Mouse (Mus musculus): Measurements from ENCODE around the gene Zbtb39. TPM values are rescaled to one million over a fixed set of nuclear protein-coding genes. Genes with fewer than 3 reads are reported as not detected.
A peak's percentile ranks its signal among the peaks of the same experiment; 100 is the strongest.

Gene Zbtb39
- polyA plus RNA-seq, 1 experiment from 2014 or later: 4.3 TPM

- Histone ChIP-seq H3K27me3 (ENCODE audit: low read depth, poor library complexity, severe bottlenecking) (peaks cover 4% of the 10 kb centered on the region), H3K4me1 (peaks cover 24% of the 10 kb centered on the region), H3K36me3 (peaks cover 38% of the 10 kb centered on the region), H3K9me3 (replicated peaks) (peaks cover 10% of the 10 kb centered on the region), H3K4me3 (peak overlapping the region; percentile 97), H3K27ac (replicated peaks) (peak overlapping the region; percentile 96)
- DNase-seq (ENCODE audit: low spot score): peak; percentile 62
- under 1% methylated on average over 54 of the region's 55 CpGs for WGBS
Observed at GRCm38 (mm10) chr10:127739661-127740161, 373 bp downstream of the Zbtb39 start.

- Histone ChIP-seq H3K36me3 (peaks cover 81% of the 10 kb centered on the region), H3K9me3 (replicated peaks) (peaks cover 10% of the 10 kb centered on the region), H3K27ac (replicated peaks) (no peak overlapping the region), H3K27me3 (ENCODE audit: low read depth, poor library complexity, severe bottlenecking) (peaks cover 1% of the 10 kb centered on the region; the same call in 1 of the 2 replicates), H3K4me1 (peaks cover 35% of the 10 kb centered on the region), H3K4me3 (no peak overlapping the region)
- peak; percentile 48 for DNase-seq (ENCODE audit: low spot score)
- WGBS: 66% methylated on average over 5 of the region's 5 CpGs
Observed at GRCm38 (mm10) chr10:127744661-127745060, 5.3 kb downstream of the Zbtb39 start.

GRCm38 (mm10) chr10:127745886-127746285, 6.5 kb downstream of the Zbtb39 start:
- Histone ChIP-seq H3K27ac (replicated peaks) (no peak overlapping the region), H3K27me3 (ENCODE audit: low read depth, poor library complexity, severe bottlenecking) (peaks cover 7% of the 10 kb centered on the region), H3K36me3 (peaks cover 81% of the 10 kb centered on the region), H3K4me3 (no peak overlapping the region), H3K4me1 (peaks cover 32% of the 10 kb centered on the region), H3K9me3 (replicated peaks) (peaks cover 10% of the 10 kb centered on the region)
- DNase-seq (ENCODE audit: low spot score): no peak
- 91% methylated on average over 5 of the region's 5 CpGs for WGBS

GRCm38 (mm10) chr10:127747254-127747653, 7.9 kb downstream of the Zbtb39 start:
- Histone ChIP-seq H3K4me1 (peaks cover 26% of the 10 kb centered on the region), H3K27me3 (ENCODE audit: low read depth, poor library complexity, severe bottlenecking) (peaks cover 7% of the 10 kb centered on the region), H3K9me3 (replicated peaks) (peaks cover 10% of the 10 kb centered on the region), H3K4me3 (no peak overlapping the region), H3K36me3 (peaks cover 68% of the 10 kb centered on the region), H3K27ac (replicated peaks) (no peak overlapping the region)
- no peak for DNase-seq (ENCODE audit: low spot score)
- 96% methylated on average over 8 of the region's 8 CpGs for WGBS

GRCm38 (mm10) chr10:127748847-127749612, 9.7 kb downstream of the Zbtb39 start:
- Histone ChIP-seq H3K9me3 (replicated peaks) (no peaks in the 10 kb centered on the region), H3K27me3 (ENCODE audit: low read depth, poor library complexity, severe bottlenecking) (peaks cover 7% of the 10 kb centered on the region), H3K4me1 (peaks cover 26% of the 10 kb centered on the region), H3K4me3 (no peak overlapping the region), H3K27ac (replicated peaks) (peak overlapping the region; percentile 28; the same call in 1 of the 2 replicates), H3K36me3 (peaks cover 50% of the 10 kb centered on the region)
- WGBS: 8% methylated on average over 7 of the region's 8 CpGs
- DNase-seq (ENCODE audit: low spot score): peak; percentile 22

DNA sequence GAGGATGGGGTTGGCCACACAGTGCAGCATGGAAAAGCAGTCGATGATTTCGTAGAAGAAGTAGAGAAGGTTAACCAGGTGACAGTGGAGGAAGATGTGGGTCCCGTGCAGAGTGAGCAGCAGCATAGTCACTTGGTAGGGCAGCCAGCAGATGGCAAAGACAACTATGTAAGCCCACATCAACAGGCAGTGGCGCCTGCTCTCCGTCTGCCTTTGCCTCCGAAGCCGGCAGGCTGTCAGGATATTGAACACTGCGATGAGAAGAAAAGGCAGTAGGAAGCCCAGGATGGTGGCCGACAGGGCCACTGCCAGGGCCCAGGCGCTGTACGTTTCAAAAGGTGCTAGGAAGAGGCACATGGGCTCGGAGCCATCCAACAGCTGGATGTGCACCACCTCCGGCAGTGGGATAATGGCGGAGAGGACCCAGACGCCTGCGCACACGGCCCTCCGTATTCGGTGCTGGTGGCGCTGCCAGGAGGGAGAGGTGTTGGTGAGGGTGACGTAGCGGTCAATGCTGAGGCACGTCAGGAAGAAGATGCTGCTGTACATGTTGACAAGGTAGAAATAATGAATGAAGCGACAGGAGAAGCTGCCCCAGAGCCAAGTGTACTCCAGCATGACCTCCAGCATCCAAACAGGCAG, 10.9 kb downstream of the Zbtb39 start:
- Histone ChIP-seq H3K4me1 (peaks cover 26% of the 10 kb centered on the region), H3K4me3 (peak overlapping the region; percentile 33), H3K27ac (replicated peaks) (peak overlapping the region; percentile 38), H3K27me3 (ENCODE audit: low read depth, poor library complexity, severe bottlenecking) (peaks cover 7% of the 10 kb centered on the region), H3K9me3 (replicated peaks) (no peaks in the 10 kb centered on the region), H3K36me3 (peaks cover 39% of the 10 kb centered on the region)
- DNase-seq (ENCODE audit: low spot score): no peak
- WGBS: 53% methylated on average over 24 of the region's 24 CpGs

DNA sequence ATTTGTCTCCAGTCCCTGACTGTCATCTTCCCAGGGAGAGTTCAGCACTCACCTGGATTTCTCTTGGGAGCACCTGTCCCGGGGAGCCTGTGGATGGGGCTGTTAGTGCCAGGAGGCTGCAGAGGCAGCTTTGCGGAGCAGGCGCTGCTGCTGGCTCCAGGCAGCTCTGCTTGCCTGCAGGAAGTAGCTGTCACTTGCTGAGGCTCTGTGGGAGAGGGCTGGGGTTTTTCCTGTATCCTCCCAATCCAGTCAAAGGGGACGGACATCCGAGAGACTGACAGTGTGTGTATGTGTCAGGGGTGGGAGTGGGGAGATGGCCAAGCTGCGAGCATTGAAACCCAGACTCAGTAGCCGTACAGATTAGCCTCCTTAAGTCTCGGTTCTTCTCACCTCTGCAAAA, 12.2 kb downstream of the Zbtb39 start, which contains the start of gene Gpr182:
Gene Gpr182 (minus strand): TSS at position 185 of the 400 bp plus-strand sequence.
- peaks cover 7% of the 10 kb centered on the region for H3K27me3 ChIP-seq (ENCODE audit: low read depth, poor library complexity, severe bottlenecking)
- WGBS: 61% methylated on average over 8 of the region's 8 CpGs
- H3K9me3 ChIP-seq (replicated peaks): no peaks in the 10 kb centered on the region
- no peak within 1 kb of the TSS for H3K4me3 ChIP-seq
- no peak for DNase-seq (ENCODE audit: low spot score)
- peaks cover 26% of the 10 kb centered on the region for H3K36me3 ChIP-seq
- H3K27ac ChIP-seq (replicated peaks): no peak within 1 kb of the TSS
- peaks cover 26% of the 10 kb centered on the region for H3K4me1 ChIP-seq

- Histone ChIP-seq H3K4me1 (peaks cover 9% of the 10 kb centered on the region), H3K4me3 (no peak overlapping the region), H3K27me3 (ENCODE audit: low read depth, poor library complexity, severe bottlenecking) (peaks cover 6% of the 10 kb centered on the region), H3K36me3 (no peaks in the 10 kb centered on the region), H3K9me3 (replicated peaks) (no peaks in the 10 kb centered on the region), H3K27ac (replicated peaks) (no peak overlapping the region)
- no peak for DNase-seq (ENCODE audit: low spot score)
- WGBS: 83% methylated on average over 6 of the region's 6 CpGs
Observed at GRCm38 (mm10) chr10:127754566-127755166, 15.3 kb downstream of the Zbtb39 start.

DNA sequence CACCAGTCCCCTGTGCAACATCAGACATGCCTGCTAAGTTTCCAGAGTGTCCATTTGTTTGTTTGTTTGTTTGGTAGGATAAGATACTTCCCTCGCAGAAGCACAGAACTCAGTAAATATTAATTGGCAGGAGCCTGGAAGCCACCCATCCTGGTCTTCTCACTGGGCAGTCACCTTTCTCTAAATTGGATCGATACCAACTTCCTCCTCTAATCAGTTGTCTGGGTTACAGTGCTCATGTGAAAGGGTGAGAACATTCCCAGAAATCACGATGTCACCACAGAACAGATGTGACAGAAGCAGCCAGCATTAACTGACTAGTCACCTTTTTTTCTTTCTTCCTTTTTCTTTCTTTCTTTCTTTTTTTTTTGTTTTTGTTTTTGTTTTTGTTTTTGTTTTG, 15.9 kb downstream of the Zbtb39 start:
- WGBS: 78% methylated on average over 3 of the region's 3 CpGs

DNA sequence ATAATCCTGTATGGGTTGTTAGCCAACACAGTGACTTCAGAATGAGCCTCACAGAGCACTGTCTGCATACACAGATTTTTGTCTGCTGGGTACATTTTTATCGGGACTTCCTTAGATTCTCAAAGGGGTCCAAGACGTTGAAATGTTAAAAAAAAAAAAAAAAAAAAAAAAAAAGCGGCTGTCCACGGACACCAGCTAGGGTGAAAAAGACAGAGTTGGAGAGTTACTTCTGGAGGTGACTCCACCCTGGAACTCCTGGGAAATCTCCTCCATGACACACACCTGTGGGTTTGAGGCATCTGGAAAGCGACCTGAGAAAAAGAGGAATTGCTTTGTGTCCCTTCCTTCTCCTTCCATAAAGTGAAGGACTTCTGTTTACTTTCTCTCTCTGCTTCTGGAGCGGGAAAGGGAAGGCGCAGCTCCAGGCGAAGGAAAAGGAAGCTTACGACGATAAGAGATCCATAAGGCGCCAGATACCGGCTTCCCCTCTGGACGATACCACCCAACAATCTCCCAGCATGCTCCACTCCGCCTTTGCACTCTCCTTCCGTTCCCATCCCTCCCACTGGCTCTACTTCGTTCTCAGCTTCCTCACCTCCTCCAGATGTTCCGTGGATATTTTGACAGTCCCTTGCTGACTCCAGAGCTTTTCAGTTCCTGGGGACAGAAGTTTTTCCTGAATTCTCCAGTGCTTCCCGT, 16.6 kb downstream of the Zbtb39 start:
- WGBS: 45% methylated on average over 18 of the region's 18 CpGs

More for the DNA sequence above, 15.9 kb downstream of the Zbtb39 start:
- DNase-seq (ENCODE audit: low spot score): no peak
- Histone ChIP-seq H3K4me3 (no peak overlapping the region), H3K27me3 (ENCODE audit: low read depth, poor library complexity, severe bottlenecking) (0 out of 2 replicates have a peak, but pooled peaks cover under 1% of the 10 kb centered on the region), H3K36me3 (no peaks in the 10 kb centered on the region), H3K9me3 (replicated peaks) (no peaks in the 10 kb centered on the region), H3K4me1 (peaks cover 3% of the 10 kb centered on the region; the same call in 1 of the 2 replicates), H3K27ac (replicated peaks) (no peak overlapping the region)

GRCm38 (mm10) chr10:127759181-127760110, 20.1 kb downstream of the Zbtb39 start, which contains the start of the genes Rdh1 and Rdh16f1:
Gene Rdh1, plus strand, starts transcription at chr10:127759721.
Gene Rdh16f1, plus strand, starts transcription at chr10:127759787.
- whole genome bisulfite sequencing: 80% methylated on average over 9 of the region's 9 CpGs
- no peaks in the 10 kb centered on the region for H3K4me1 ChIP-seq
- DNase-seq (ENCODE audit: low spot score): no peak
- H3K4me3 ChIP-seq: no peak within 1 kb of the TSS
- H3K27ac ChIP-seq (replicated peaks): no peak within 1 kb of the TSS
- H3K9me3 ChIP-seq (replicated peaks): no peaks in the 10 kb centered on the region
- no peaks in the 10 kb centered on the region for H3K36me3 ChIP-seq
- no peaks in the 10 kb centered on the region for H3K27me3 ChIP-seq (ENCODE audit: low read depth, poor library complexity, severe bottlenecking)

More for the DNA sequence above, 16.6 kb downstream of the Zbtb39 start:
- H3K9me3 ChIP-seq (replicated peaks): no peaks in the 10 kb centered on the region
- H3K36me3 ChIP-seq: no peaks in the 10 kb centered on the region
- H3K4me3 ChIP-seq: peak overlapping the region; percentile 27
- no peaks in the 10 kb centered on the region for H3K27me3 ChIP-seq (ENCODE audit: low read depth, poor library complexity, severe bottlenecking)
- DNase-seq (ENCODE audit: low spot score): no peak
- H3K4me1 ChIP-seq: no peaks in the 10 kb centered on the region
- no peak overlapping the region; the same call in 1 of the 2 replicates for H3K27ac ChIP-seq (replicated peaks)

All from midbrain, embryonic 10.5 days (tissue).